Mouse (Mus musculus) R1 (cell line): ENCODE measurements around the gene Nms.

Experiments
- DNase-seq: peaks from one replicate; pipeline ENCODE4 v3.0.0-alpha.2; 2018; ENCODE audit warnings: low read depth, low spot score

Nms gene

GRCm38 (mm10) chr1:38938849-38939248, at the start of gene Nms:
Gene Nms (plus strand): TSS chr1:38939149.
- no peak for DNase-seq

- DNase-seq: no peak
Observed at GRCm38 (mm10) chr1:38891444-38891843, 47.5 kb upstream of the Nms start.

- no peak for DNase-seq
Observed at GRCm38 (mm10) chr1:38893081-38893480, 45.9 kb upstream of the Nms start.

- DNase-seq: peak; percentile 75
Observed at GRCm38 (mm10) chr1:38897431-38898248, 41.3 kb upstream of the Nms start, which contains the start of gene Chst10. Gene Chst10 (minus strand): TSS chr1:38898161.

- no peak for DNase-seq
Observed at GRCm38 (mm10) chr1:38902571-38902970, 36.4 kb upstream of the Nms start.

GRCm38 (mm10) chr1:38903985-38904384, 35.0 kb upstream of the Nms start:
- peak; percentile 36 for DNase-seq

- no peak for DNase-seq
Observed at GRCm38 (mm10) chr1:38928996-38929395, 10.0 kb upstream of the Nms start.

GRCm38 (mm10) chr1:38929468-38929867, 9.5 kb upstream of the Nms start:
- DNase-seq: no peak

- DNase-seq: peak; percentile 59
Observed at GRCm38 (mm10) chr1:38930767-38931166, 8.2 kb upstream of the Nms start.

GRCm38 (mm10) chr1:38934668-38935067, 4.3 kb upstream of the Nms start:
- DNase-seq: peak; percentile 79

- peak; percentile 84 for DNase-seq
Observed at GRCm38 (mm10) chr1:38936780-38937179, 2.2 kb upstream of the Nms start.

- peak; percentile 33 for DNase-seq
Observed at GRCm38 (mm10) chr1:38939608-38940007, 659 bp downstream of the Nms start.

- DNase-seq: no peak
Observed at GRCm38 (mm10) chr1:38956457-38956856, 17.5 kb downstream of the Nms start.

GRCm38 (mm10) chr1:38969116-38969515, 30.2 kb downstream of the Nms start:
- peak; percentile 36 for DNase-seq

- DNase-seq: no peak
Observed at GRCm38 (mm10) chr1:38971712-38972111, 32.8 kb downstream of the Nms start.

GRCm38 (mm10) chr1:38972986-38973592, 34.1 kb downstream of the Nms start:
- no peak for DNase-seq

GRCm38 (mm10) chr1:38979953-38980352, 41.0 kb downstream of the Nms start:
- no peak for DNase-seq

GRCm38 (mm10) chr1:38983870-38984269, 44.9 kb downstream of the Nms start:
- DNase-seq: no peak

GRCm38 (mm10) chr1:38985308-38985707, 46.4 kb downstream of the Nms start, which contains the start of gene Pdcl3:
Gene Pdcl3 (plus strand): TSS chr1:38985608.
- DNase-seq: no peak

- DNase-seq: peak; percentile 98
Observed at GRCm38 (mm10) chr1:38987080-38987864, 48.3 kb downstream of the Nms start.

GRCm38 (mm10) chr1:38987865-38988211, 48.9 kb downstream of the Nms start:
- DNase-seq: no peak

- DNase-seq: no peak
Observed at GRCm38 (mm10) chr1:38988357-38988756, 49.4 kb downstream of the Nms start.
